Mouse (Mus musculus): ENCODE measurements around the gene Ash1l. TPM values are rescaled to one million over a fixed set of nuclear protein-coding genes. Genes with fewer than 3 reads are reported as not detected.

Ash1l gene
- polyA plus RNA-seq, 1 experiment from 2014 or later: 23.7 TPM

Other genes with a start within 250 kb of the Ash1l start
- gene Rit1, start 233.8 kb upstream of the Ash1l start, polyA plus RNA-seq (2015; fragmentation: Nextera tagmentation; extraction: Ambion mirVana): 51.6 and 53.1 TPM in 2 replicates
- gene Syt11, start 175.5 kb upstream of the Ash1l start, polyA plus RNA-seq (2015; fragmentation: Nextera tagmentation; extraction: Ambion mirVana): 236 TPM in 2 replicates
- gene Gon4l, start 115.4 kb upstream of the Ash1l start, polyA plus RNA-seq (2015; fragmentation: Nextera tagmentation; extraction: Ambion mirVana): 13.3 and 13.9 TPM in 2 replicates
- 42.2 and 45.2 TPM in 2 replicates for gene Msto1, start 36.6 kb upstream of the Ash1l start, polyA plus RNA-seq (2015; fragmentation: Nextera tagmentation; extraction: Ambion mirVana)
- 163 and 167 TPM in 2 replicates for gene Dap3, start 559 bp downstream of the Ash1l start, polyA plus RNA-seq (2015; fragmentation: Nextera tagmentation; extraction: Ambion mirVana)
- gene Rusc1, start 142.7 kb downstream of the Ash1l start, polyA plus RNA-seq (2015; fragmentation: Nextera tagmentation; extraction: Ambion mirVana): 74.8 and 76.2 TPM in 2 replicates
- gene Gm43738, start 150.5 kb downstream of the Ash1l start, polyA plus RNA-seq (2015; fragmentation: Nextera tagmentation; extraction: Ambion mirVana): not detected in 2 replicates
- 364 and 375 TPM in 2 replicates for gene Fdps, start 151.3 kb downstream of the Ash1l start, polyA plus RNA-seq (2015; fragmentation: Nextera tagmentation; extraction: Ambion mirVana)
- 0.06 and 0.10 TPM in 2 replicates for gene Pklr, start 185.5 kb downstream of the Ash1l start, polyA plus RNA-seq (2015; fragmentation: Nextera tagmentation; extraction: Ambion mirVana)
- 30.1 and 34.3 TPM in 2 replicates for gene Hcn3, start 209.6 kb downstream of the Ash1l start, polyA plus RNA-seq (2015; fragmentation: Nextera tagmentation; extraction: Ambion mirVana)
- 26.5 and 26.9 TPM in 2 replicates for gene Clk2, start 214.2 kb downstream of the Ash1l start, polyA plus RNA-seq (2015; fragmentation: Nextera tagmentation; extraction: Ambion mirVana)
- 116 and 120 TPM in 2 replicates for gene Scamp3, start 226.9 kb downstream of the Ash1l start, polyA plus RNA-seq (2015; fragmentation: Nextera tagmentation; extraction: Ambion mirVana)
- gene Fam189b, start 232.5 kb downstream of the Ash1l start, polyA plus RNA-seq (2015; fragmentation: Nextera tagmentation; extraction: Ambion mirVana): 22.3 and 24.6 TPM in 2 replicates

Measured in forebrain, embryonic 15.5 days (tissue).